ENCODE assay signal across 15 mouse cellular contexts in genomic region chr17:31836264-31836607, GRCm38 (mm10). TPM values are rescaled to one million over a fixed set of nuclear protein-coding genes. Genes with fewer than 3 reads are reported as not detected.
A peak's percentile ranks its signal among the peaks of the same experiment; 100 is the strongest.
DNase-seq lines count a peak whose midpoint lies in the region; ATAC-seq and TF ChIP-seq lines count a peak whose summit lies in the region.
"Had no signal": no experiment of that assay in that cellular context is flagged by ENCODE, and none has a peak within 500 bp of the region (broad histone marks: within the 10 kb centered on the region; RNA-seq: fewer than 3 reads in every experiment).

No protein-coding gene starts in this region.

- H3K36me3 ChIP-seq in kidney, embryonic 16.5 days (ENCODE audit: insufficient read depth, low read length): no peaks in the 10 kb centered on the region
- H3K36me3 ChIP-seq in spleen, adult 2 months (ENCODE audit: control insufficient read depth, insufficient read depth, low read length): no peaks in the 10 kb centered on the region
- H3K36me3 ChIP-seq in stomach, postnatal 0 days (ENCODE audit: control insufficient read depth, insufficient read depth, low read length): no peaks in the 10 kb centered on the region
- H3K36me3 ChIP-seq: embryonic facial prominence, embryonic 12.5 days; hindbrain, embryonic 13.5 days; midbrain, embryonic 13.5 days had no signal

- peaks cover 9% of the 10 kb centered on the region for H3K9me3 ChIP-seq in kidney, embryonic 16.5 days (ENCODE audit: low read length)
- no peaks in the 10 kb centered on the region for H3K9me3 ChIP-seq in stomach, postnatal 0 days (ENCODE audit: control insufficient read depth, low read length)
- H3K9me3 ChIP-seq: embryonic facial prominence, embryonic 12.5 days; hindbrain, embryonic 13.5 days; midbrain, embryonic 13.5 days had no signal

- no peak overlapping the region for H3K27ac ChIP-seq in kidney, embryonic 16.5 days (ENCODE audit: low read length)
- H3K27ac ChIP-seq in spleen, adult 2 months (ENCODE audit: insufficient read depth, low read length): peak overlapping the region; percentile 66
- H3K27ac ChIP-seq in stomach, postnatal 0 days (replicated peaks): peak overlapping the region; percentile 94
- H3K27ac ChIP-seq: embryonic facial prominence, embryonic 12.5 days; hindbrain, embryonic 13.5 days; midbrain, embryonic 13.5 days had no signal

- no peak for TF ChIP-seq CTCF in spleen, adult 2 months (IDR thresholded peaks at IDR 0.05; ENCODE audit: extremely low read depth, insufficient read depth, insufficient read length, insufficient replicate concordance)
- no peak for TF ChIP-seq CTCF in stomach, postnatal 0 days (IDR thresholded peaks at IDR 0.05; ENCODE audit: low read depth)

- ATAC-seq in kidney, embryonic 16.5 days (ENCODE audit: low FRiP score, low TSS enrichment): 0 out of 2 replicates have a peak, but pooled peaks have one; percentile 33
- ATAC-seq in stomach, postnatal 0 days (ENCODE audit: low FRiP score, low TSS enrichment): no peak
- ATAC-seq in megakaryocyte, adult 5-6 weeks (ENCODE audit: poor library complexity, severe bottlenecking): no peak
- ATAC-seq: midbrain, embryonic 13.5 days had no signal

- H3K4me1 ChIP-seq in kidney, embryonic 16.5 days (ENCODE audit: insufficient read depth, low read length): peaks cover 21% of the 10 kb centered on the region
- H3K4me1 ChIP-seq in spleen, adult 2 months (ENCODE audit: control insufficient read depth, insufficient read depth, insufficient read length): peaks cover 60% of the 10 kb centered on the region
- H3K4me1 ChIP-seq in stomach, postnatal 0 days (replicated peaks; ENCODE audit: control insufficient read depth, insufficient read depth): peaks cover 12% of the 10 kb centered on the region

- H3K4me3 ChIP-seq in kidney, embryonic 16.5 days (ENCODE audit: low read length): no peak overlapping the region
- no peak overlapping the region for H3K4me3 ChIP-seq in spleen, adult 2 months (ENCODE audit: extremely low read depth, insufficient read depth, insufficient read length)
- H3K4me3 ChIP-seq in stomach, postnatal 0 days (ENCODE audit: low read depth, low read length): no peak overlapping the region
- H3K4me3 ChIP-seq: embryonic facial prominence, embryonic 12.5 days; hindbrain, embryonic 13.5 days; midbrain, embryonic 13.5 days had no signal

- no peak overlapping the region for H3K4me2 ChIP-seq in kidney, embryonic 16.5 days (replicated peaks; ENCODE audit: low read depth, low read length)
- no peak overlapping the region for H3K4me2 ChIP-seq in stomach, postnatal 0 days (replicated peaks; ENCODE audit: low read depth)
- H3K4me2 ChIP-seq: embryonic facial prominence, embryonic 12.5 days; hindbrain, embryonic 13.5 days; midbrain, embryonic 13.5 days had no signal

- no peak overlapping the region for H3K9ac ChIP-seq in kidney, embryonic 16.5 days (replicated peaks; ENCODE audit: low read length)
- no peak overlapping the region for H3K9ac ChIP-seq in stomach, postnatal 0 days (ENCODE audit: low read length)
- H3K9ac ChIP-seq: embryonic facial prominence, embryonic 12.5 days; hindbrain, embryonic 13.5 days; midbrain, embryonic 13.5 days had no signal

- 66% methylated on average over 2 of the region's 2 CpGs for WGBS in kidney, embryonic 16.5 days
- WGBS in spleen, adult 2 months: 56% methylated on average over 2 of the region's 2 CpGs
- 75% methylated on average over 2 of the region's 2 CpGs for WGBS in stomach, postnatal 0 days

- no peak for TF ChIP-seq EP300 in stomach, postnatal 0 days (optimal IDR thresholded peaks at IDR 0.05)

- no peaks in the 10 kb centered on the region for H3K27me3 ChIP-seq in kidney, embryonic 16.5 days (ENCODE audit: insufficient read depth, low read length)
- H3K27me3 ChIP-seq in spleen, adult 2 months (ENCODE audit: control insufficient read depth, insufficient read depth, low read length): no peaks in the 10 kb centered on the region
- H3K27me3 ChIP-seq in stomach, postnatal 0 days (ENCODE audit: control insufficient read depth, insufficient read depth, low read length): no peaks in the 10 kb centered on the region
- H3K27me3 ChIP-seq: embryonic facial prominence, embryonic 12.5 days; hindbrain, embryonic 13.5 days; midbrain, embryonic 13.5 days had no signal

- peak; percentile 42 to 73 for DNase-seq in adrenal gland, adult (ENCODE audit: inconsistent age in 2 of 2, low spot score in 1 of 2)
- DNase-seq in adrenal gland, postnatal 10 days: no peak
- no peak for DNase-seq in kidney, postnatal 25 days
- DNase-seq in spleen, adult 2 months (ENCODE audit: low read depth in 1 of 2, low spot score in 2 of 2): no peak
- DNase-seq in spleen, postnatal 36 days (ENCODE audit: low spot score in 2 of 2): no peak
- no peak for DNase-seq in stomach, postnatal 0 days (ENCODE audit: low spot score)
- DNase-seq: adrenal gland, adult 8-10 months; cerebellum, postnatal 36 days; left cerebral cortex, postnatal 4 days; right cerebral cortex, postnatal 4 days had no signal

- no peak for TF ChIP-seq POLR2A in spleen, adult 2 months (IDR thresholded peaks at IDR 0.05; ENCODE audit: low read depth, low read length)

RNA-seq across cellular contexts. Expression of gene Sik1, which starts 19.4 kb away (rescaled TPM):
- total RNA-seq in adrenal gland, postnatal 10 days (2021): 100 to 1,000 TPM in 1 of 2 experiments, 10 to 100 TPM in 1; 25.4 to 112 TPM
- polyA plus RNA-seq in kidney, embryonic 16.5 days (2015; fragmentation: Nextera tagmentation; extraction: Ambion mirVana): 16.5 and 17.8 TPM in 2 replicates
- 56.4 and 67.8 TPM in 2 replicates for polyA plus RNA-seq in spleen, adult 2 months (2012; rRNA removed)
- polyA plus RNA-seq in stomach, postnatal 0 days (2015; fragmentation: Nextera tagmentation; extraction: Ambion mirVana): 18.2 and 19.8 TPM in 2 replicates
- 29.9 and 37.6 TPM in 2 replicates for total RNA-seq in megakaryocyte, adult 5-6 weeks (2015)
- 30.6 and 31.2 TPM in 2 replicates for total RNA-seq in megakaryocyte, adult 5-6 weeks (2017)

Comparison
In these comparisons a context has a peak if more than half of its experiments do, and no peak if none do; other contexts are left out.
1. DNase-seq: peak in adrenal gland, adult (2 of 2); none in adrenal gland, postnatal 10 days (single experiment), kidney, postnatal 25 days (0 of 2), spleen, adult 2 months (0 of 2), spleen, postnatal 36 days (0 of 2) and stomach, postnatal 0 days (single experiment).